Mouse (Mus musculus) CH12.LX (cell line): Measurements from ENCODE around the gene Eef1akmt4.

Experiments
- CTCF ChIP-seq, 2 experiments: IDR thresholded peaks in 1 of 2; conservative IDR thresholded peaks in 1 of 2; 2 replicates each; pipeline ENCODE4 v1.5.1; 2011 to 2012; ENCODE audit warnings: low read depth in 2 of 2, low read length in 2 of 2, improper control_type of control experiment in 1 of 2, inconsistent platforms in 1 of 2, mild to moderate bottlenecking in 1 of 2, moderate library complexity in 1 of 2
- ELF1 ChIP-seq: IDR thresholded peaks from 2 replicates; pipeline ENCODE4 v1.6.1; 2014; ENCODE audit warnings: low read depth, mild to moderate bottlenecking, inconsistent platforms, low read length, improper control_type of control experiment
- EP300 ChIP-seq: IDR thresholded peaks from 2 replicates; pipeline ENCODE4 v1.6.1; 2011; ENCODE audit warnings: low read length, improper control_type of control experiment
- JUND ChIP-seq: conservative IDR thresholded peaks from 2 replicates; pipeline ENCODE4 v1.6.1; 2011; ENCODE audit warnings: low read depth, low read length, improper control_type of control experiment
- MAX ChIP-seq: IDR thresholded peaks from 2 replicates; pipeline ENCODE4 v1.6.1; 2011; ENCODE audit warnings: low read length, improper control_type of control experiment
- MEF2A ChIP-seq: IDR thresholded peaks from 2 replicates; pipeline ENCODE4 v1.6.1; 2014; ENCODE audit warnings: low read depth, mild to moderate bottlenecking, inconsistent platforms, low read length, improper control_type of control experiment, borderline replicate concordance
- MXI1 ChIP-seq: IDR thresholded peaks from 2 replicates; pipeline ENCODE4 v1.6.1; 2011; ENCODE audit warnings: mild to moderate bottlenecking, low read depth, low read length, improper control_type of control experiment
- NRF1 ChIP-seq: IDR thresholded peaks from 2 replicates; pipeline ENCODE4 v1.6.1; 2014; ENCODE audit warnings: low read depth, mild to moderate bottlenecking, inconsistent platforms, low read length, improper control_type of control experiment, moderate library complexity
- POLR2A ChIP-seq: IDR thresholded peaks from 2 replicates; pipeline ENCODE4 v1.6.1; 2011; ENCODE audit warnings: low read depth, mild to moderate bottlenecking, improper control_type of control experiment, low read length
- TCF12 ChIP-seq: IDR thresholded peaks from 2 replicates; pipeline ENCODE4 v1.6.1; 2014; ENCODE audit warnings: low read depth, mild to moderate bottlenecking, inconsistent platforms, low read length, improper control_type of control experiment

DNA sequence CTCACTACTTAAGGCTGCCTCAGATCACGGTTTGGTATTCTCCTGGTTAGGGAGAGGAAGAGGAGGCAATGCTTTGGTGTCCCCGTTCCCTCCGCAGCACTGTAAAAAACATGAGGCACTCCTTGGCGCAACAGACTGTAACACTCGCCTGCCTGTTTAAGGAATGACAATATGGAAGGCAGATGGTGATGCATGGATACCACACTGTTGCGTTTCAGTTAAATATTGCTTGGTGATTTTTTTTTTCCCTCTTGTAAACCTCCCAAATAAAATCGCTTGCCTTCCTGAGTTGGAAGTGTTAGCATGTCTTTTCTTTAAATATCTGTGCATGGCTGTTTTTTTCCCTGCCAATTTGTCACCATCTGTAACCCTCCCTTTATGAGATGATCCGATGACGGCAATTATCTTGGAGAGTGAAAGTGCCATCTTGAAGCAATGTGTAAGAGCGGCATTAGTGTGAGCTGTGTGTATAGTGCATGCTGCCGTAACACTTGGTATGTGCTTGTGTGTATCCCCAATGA is 17.5 kb downstream of the Eef1akmt4 start:
- TF ChIP-seq POLR2A (no peak), MXI1 (no peak), CTCF (conservative IDR thresholded peaks at IDR 0.05 in 1 of 2, IDR thresholded peaks at IDR 0.05 in 1 of 2; ENCODE audit: low read depth in 2 of 2, low read length in 2 of 2) (no peak), MAX (no peak), EP300 (no peak), NRF1 (no peak), MEF2A (no peak), JUND (no peak), TCF12 (no peak), ELF1 (no peak)
